Mouse (Mus musculus) myocyte (in vitro differentiated cells): ENCODE data around the gene Cacnb2.

Source experiments
- POLR2A ChIP-seq: IDR thresholded peaks from one replicate; pipeline ENCODE4 v1.6.1; 2011; ENCODE audit warnings: low read depth, mild to moderate bottlenecking, control low read depth, moderate library complexity; ENCODE audit not compliant: insufficient read length
- SRF ChIP-seq: IDR thresholded peaks from one replicate; pipeline ENCODE4 v1.6.1; 2011; ENCODE audit warnings: low read depth; ENCODE audit not compliant: control insufficient read depth, insufficient read length

DNA sequence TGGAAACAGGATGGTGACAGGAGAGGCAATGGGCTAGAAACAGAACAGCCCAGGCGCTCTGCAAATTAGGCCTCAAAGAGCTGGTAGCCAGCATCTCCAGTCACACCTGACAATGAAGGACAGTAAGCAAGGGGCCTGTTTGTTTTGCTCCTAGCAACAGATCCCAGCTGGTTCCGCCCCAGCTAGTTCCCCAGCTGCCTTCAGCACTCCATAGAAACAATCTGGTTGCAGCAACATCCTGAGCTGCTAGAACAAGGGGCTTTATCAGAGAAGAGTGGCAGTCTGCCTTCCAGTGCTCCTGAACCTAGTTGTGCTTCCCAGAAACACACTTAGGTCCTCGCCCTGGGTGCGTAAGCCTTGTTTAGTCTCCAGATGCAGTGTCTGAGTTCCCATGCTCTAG, 5.7 kb downstream of the Cacnb2 start:
- TF ChIP-seq SRF (no peak), POLR2A (no peak)
